Mouse (Mus musculus): ENCODE data around the gene Atp5k. TPM values are rescaled to one million over a fixed set of nuclear protein-coding genes. Genes with fewer than 3 reads are reported as not detected.

Gene Atp5k
- 411 and 430 TPM in 2 replicates for polyA plus RNA-seq (2015; fragmentation: Nextera tagmentation; extraction: Ambion mirVana)

DNA sequence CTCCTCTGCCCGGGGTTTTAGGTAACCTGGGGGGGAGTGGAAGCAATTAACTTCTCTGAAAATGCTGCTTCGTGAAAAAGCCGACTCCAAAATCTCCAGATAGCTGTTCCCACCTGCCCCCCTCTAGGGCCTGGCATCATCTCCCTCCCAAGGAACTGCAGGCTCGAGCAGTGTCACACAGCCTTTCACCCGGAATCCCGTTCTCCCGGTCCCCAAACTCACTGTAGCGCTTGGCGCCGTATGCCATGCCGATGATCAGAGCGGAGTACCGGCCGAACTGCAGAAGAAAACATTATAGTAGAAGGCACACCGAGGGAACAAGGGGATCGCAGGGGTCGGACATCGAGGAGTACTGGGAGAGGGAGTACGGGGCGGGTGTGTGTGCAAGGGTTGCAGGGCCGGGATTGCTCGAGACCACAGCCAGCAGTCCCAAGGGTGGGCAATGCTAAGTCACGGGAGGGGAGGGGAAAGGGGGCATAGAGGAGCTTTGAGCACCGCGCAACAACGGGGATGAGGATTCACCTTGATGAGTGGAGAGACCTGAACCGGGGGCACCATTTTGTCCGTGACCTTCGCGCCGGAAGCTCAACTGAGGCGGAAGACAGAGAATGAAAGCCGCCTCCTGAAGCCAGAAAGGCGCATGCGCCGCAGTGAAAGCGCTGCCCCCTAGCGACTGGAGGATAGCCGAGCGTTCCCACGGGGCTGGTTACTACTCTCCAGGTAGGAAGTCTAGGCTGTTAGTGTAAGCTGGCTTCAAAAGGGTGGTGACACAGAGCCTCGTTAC, at the start of gene Atp5k:
Atp5k (minus strand) TSS at position 645 of the 784 bp plus-strand sequence.
- peak; percentile 94 for DNase-seq
- Histone ChIP-seq H3K9me3 (ENCODE audit: low read length) (no peaks in the 10 kb centered on the region), H3K9ac (replicated peaks) (peak within 1 kb of the TSS; percentile 77), H3K4me3 (ENCODE audit: low read depth, low read length) (peak within 1 kb of the TSS; percentile 81), H3K4me2 (ENCODE audit: low read depth, low read length) (peak within 1 kb of the TSS; percentile 84), H3K27me3 (ENCODE audit: insufficient read depth, low read length) (no peaks in the 10 kb centered on the region), H3K36me3 (replicated peaks; ENCODE audit: insufficient read depth, low read length) (peaks cover 21% of the 10 kb centered on the region), H3K4me1 (ENCODE audit: insufficient read depth) (peaks cover 15% of the 10 kb centered on the region), H3K27ac (ENCODE audit: low read depth) (peak within 1 kb of the TSS; percentile 64)
- TF ChIP-seq CTCF (IDR thresholded peaks at IDR 0.05; ENCODE audit: low read depth) (peak; percentile 98), EP300 (IDR thresholded peaks at IDR 0.05; ENCODE audit: low read depth) (no peak)
- WGBS (ENCODE audit: insufficient replicate concordance), result 1% methylated on average over 42 of the region's 42 CpGs
- peak; percentile 95 for ATAC-seq

DNA sequence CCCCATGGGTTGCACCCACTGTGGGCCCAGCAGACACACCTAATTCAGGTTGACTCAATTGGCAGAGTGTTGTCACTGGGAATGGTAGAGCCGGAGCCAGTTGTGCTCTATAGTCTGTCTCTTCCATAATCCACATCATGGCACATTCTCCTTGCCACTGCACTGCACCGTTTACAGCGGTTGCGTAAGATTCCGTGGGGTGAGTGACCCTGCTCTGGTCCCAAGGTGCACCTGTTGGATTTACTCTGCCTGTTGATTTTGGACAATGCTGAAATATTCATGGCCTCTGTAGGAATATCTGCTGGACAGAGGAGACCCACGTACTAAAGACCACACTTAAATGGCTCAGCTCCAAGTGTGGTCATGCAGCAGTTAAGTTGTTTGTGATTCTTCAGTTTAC, 48.8 kb upstream of the Atp5k start:
- Histone ChIP-seq H3K27me3 (ENCODE audit: insufficient read depth, low read length) (no peaks in the 10 kb centered on the region), H3K4me1 (ENCODE audit: insufficient read depth) (peaks cover 6% of the 10 kb centered on the region; the same call in 1 of the 2 replicates), H3K36me3 (replicated peaks; ENCODE audit: insufficient read depth, low read length) (peaks cover 28% of the 10 kb centered on the region), H3K27ac (ENCODE audit: low read depth) (0 out of 2 replicates have a peak overlapping the region, but pooled peaks have one; percentile 51), H3K4me2 (ENCODE audit: low read depth, low read length) (no peak overlapping the region), H3K4me3 (ENCODE audit: low read depth, low read length) (no peak overlapping the region), H3K9me3 (ENCODE audit: low read length) (no peaks in the 10 kb centered on the region), H3K9ac (replicated peaks) (no peak overlapping the region)
- DNase-seq (peak; percentile 72), ATAC-seq (peak; percentile 96)
- TF ChIP-seq CTCF (IDR thresholded peaks at IDR 0.05; ENCODE audit: low read depth), result no peak
- no peak for TF ChIP-seq EP300 (IDR thresholded peaks at IDR 0.05; ENCODE audit: low read depth)
- 65% methylated on average over 6 of the region's 6 CpGs for WGBS (ENCODE audit: insufficient replicate concordance)

DNA sequence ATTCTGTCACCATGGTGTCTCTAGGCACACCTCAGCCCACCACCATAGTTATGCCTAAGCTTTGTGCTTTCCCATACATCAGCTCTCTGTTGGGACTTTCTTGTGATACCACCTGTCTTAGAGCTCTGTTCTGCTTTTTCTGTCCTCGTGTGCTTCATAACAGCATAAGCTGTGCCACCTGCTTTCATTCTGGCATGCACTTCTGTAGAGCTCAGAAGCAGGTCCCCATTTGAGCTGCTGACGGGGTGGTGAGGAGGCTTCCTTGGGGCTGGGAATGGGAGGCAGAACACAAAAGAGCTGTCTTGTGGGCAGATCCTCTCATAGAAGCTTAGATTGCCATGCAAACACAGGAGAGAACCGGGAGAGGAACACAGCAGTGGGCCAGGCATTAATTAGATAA, 41.7 kb upstream of the Atp5k start:
- DNase-seq (no peak), ATAC-seq (no peak)
- Histone ChIP-seq H3K9ac (replicated peaks) (no peak overlapping the region), H3K9me3 (ENCODE audit: low read length) (no peaks in the 10 kb centered on the region), H3K4me1 (ENCODE audit: insufficient read depth) (no peaks in the 10 kb centered on the region), H3K27me3 (ENCODE audit: insufficient read depth, low read length) (no peaks in the 10 kb centered on the region), H3K4me2 (ENCODE audit: low read depth, low read length) (no peak overlapping the region), H3K27ac (ENCODE audit: low read depth) (no peak overlapping the region), H3K36me3 (replicated peaks; ENCODE audit: insufficient read depth, low read length) (peaks cover 58% of the 10 kb centered on the region), H3K4me3 (ENCODE audit: low read depth, low read length) (no peak overlapping the region)
- WGBS (ENCODE audit: insufficient replicate concordance), result 80% methylated on average over 3 of the region's 3 CpGs
- TF ChIP-seq EP300 (IDR thresholded peaks at IDR 0.05; ENCODE audit: low read depth), result no peak
- TF ChIP-seq CTCF (IDR thresholded peaks at IDR 0.05; ENCODE audit: low read depth), result no peak

DNA sequence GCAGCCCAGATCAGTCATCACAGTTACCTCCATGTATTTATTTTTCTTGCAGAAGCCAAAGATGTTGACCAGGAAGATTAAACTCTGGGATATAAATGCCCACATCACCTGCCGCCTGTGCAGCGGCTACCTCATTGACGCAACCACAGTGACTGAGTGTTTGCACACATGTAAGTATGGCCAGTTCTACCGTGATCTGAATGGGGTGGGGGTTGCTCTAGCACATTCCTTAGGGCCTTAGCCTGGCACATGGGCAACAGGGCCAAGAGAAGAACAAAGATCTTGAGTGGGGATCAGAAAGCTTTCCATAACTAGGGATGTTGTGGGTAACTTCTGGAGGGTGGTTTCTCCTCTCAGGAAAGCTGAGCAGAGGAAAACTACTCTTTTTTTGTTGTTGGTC, 39.5 kb upstream of the Atp5k start:
- no peak for ATAC-seq

DNA sequence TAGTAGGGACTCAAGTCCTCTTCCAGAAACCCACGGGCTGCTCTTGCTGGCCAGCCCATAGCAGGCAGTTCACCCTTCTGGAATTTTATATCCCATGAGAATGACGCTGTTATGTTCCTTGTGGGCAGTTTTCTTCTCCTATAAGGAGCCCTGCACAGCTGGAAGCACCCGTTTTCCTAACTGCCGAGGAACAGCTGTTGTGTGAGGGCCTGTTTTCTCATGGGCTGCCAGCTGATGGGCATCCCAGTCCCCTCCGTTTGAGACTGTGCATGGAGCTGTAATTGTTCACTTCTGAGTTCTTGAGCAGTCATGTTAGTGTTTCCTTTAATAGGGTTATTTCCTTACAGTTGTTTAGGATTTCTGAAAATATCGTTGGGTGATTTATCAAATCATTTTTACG, 35.4 kb upstream of the Atp5k start:
- Histone ChIP-seq H3K27me3 (ENCODE audit: insufficient read depth, low read length) (no peaks in the 10 kb centered on the region), H3K9ac (replicated peaks) (no peak overlapping the region), H3K27ac (ENCODE audit: low read depth) (no peak overlapping the region), H3K4me1 (ENCODE audit: insufficient read depth) (peaks cover 26% of the 10 kb centered on the region), H3K4me2 (ENCODE audit: low read depth, low read length) (no peak overlapping the region), H3K4me3 (ENCODE audit: low read depth, low read length) (no peak overlapping the region), H3K9me3 (ENCODE audit: low read length) (no peaks in the 10 kb centered on the region), H3K36me3 (replicated peaks; ENCODE audit: insufficient read depth, low read length) (peaks cover 25% of the 10 kb centered on the region)
- DNase-seq (no peak), ATAC-seq (no peak)
- TF ChIP-seq EP300 (IDR thresholded peaks at IDR 0.05; ENCODE audit: low read depth) (no peak), CTCF (IDR thresholded peaks at IDR 0.05; ENCODE audit: low read depth) (no peak)
- 73% methylated on average over 7 of the region's 7 CpGs for WGBS (ENCODE audit: insufficient replicate concordance)

More for the DNA sequence above, 39.5 kb upstream of the Atp5k start:
- Histone ChIP-seq H3K27ac (ENCODE audit: low read depth) (no peak overlapping the region), H3K27me3 (ENCODE audit: insufficient read depth, low read length) (no peaks in the 10 kb centered on the region), H3K36me3 (replicated peaks; ENCODE audit: insufficient read depth, low read length) (peaks cover 58% of the 10 kb centered on the region), H3K4me3 (ENCODE audit: low read depth, low read length) (no peak overlapping the region), H3K9ac (replicated peaks) (no peak overlapping the region), H3K9me3 (ENCODE audit: low read length) (no peaks in the 10 kb centered on the region), H3K4me1 (ENCODE audit: insufficient read depth) (no peaks in the 10 kb centered on the region), H3K4me2 (ENCODE audit: low read depth, low read length) (no peak overlapping the region)
- TF ChIP-seq EP300 (IDR thresholded peaks at IDR 0.05; ENCODE audit: low read depth) (no peak), CTCF (IDR thresholded peaks at IDR 0.05; ENCODE audit: low read depth) (no peak)
- DNase-seq, result no peak
- WGBS (ENCODE audit: insufficient replicate concordance), result 86% methylated on average over 4 of the region's 4 CpGs

DNA sequence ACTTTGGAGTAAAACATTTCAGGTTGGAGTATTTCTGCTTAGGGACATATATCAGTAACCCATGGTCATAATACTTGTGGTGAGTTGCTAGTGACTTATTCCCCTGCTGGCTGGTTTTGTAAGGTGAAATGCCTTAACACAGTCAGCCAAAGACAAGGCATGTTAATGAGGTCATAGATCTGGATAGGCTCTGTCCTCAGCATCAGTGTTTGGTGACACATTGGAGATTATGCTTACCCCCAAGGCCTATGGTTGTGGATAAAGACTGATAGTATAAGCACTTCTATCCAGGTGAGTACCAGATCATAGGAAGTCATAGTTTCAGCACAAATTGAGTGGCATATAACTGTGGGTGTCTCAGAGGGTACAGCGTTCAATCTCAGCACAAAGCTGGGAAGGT, 32.4 kb upstream of the Atp5k start:
- Histone ChIP-seq H3K27ac (ENCODE audit: low read depth) (no peak overlapping the region), H3K4me3 (ENCODE audit: low read depth, low read length) (no peak overlapping the region), H3K9ac (replicated peaks) (no peak overlapping the region), H3K27me3 (ENCODE audit: insufficient read depth, low read length) (no peaks in the 10 kb centered on the region), H3K4me1 (ENCODE audit: insufficient read depth) (peaks cover 49% of the 10 kb centered on the region), H3K36me3 (replicated peaks; ENCODE audit: insufficient read depth, low read length) (0 out of 2 replicates have a peak, but pooled peaks cover 2% of the 10 kb centered on the region), H3K4me2 (ENCODE audit: low read depth, low read length) (no peak overlapping the region), H3K9me3 (ENCODE audit: low read length) (no peaks in the 10 kb centered on the region)
- no peak for TF ChIP-seq CTCF (IDR thresholded peaks at IDR 0.05; ENCODE audit: low read depth)
- no peak for TF ChIP-seq EP300 (IDR thresholded peaks at IDR 0.05; ENCODE audit: low read depth)
- DNase-seq, result no peak
- ATAC-seq, result no peak
- WGBS (ENCODE audit: insufficient replicate concordance), result 100% methylated on average over 1 of the region's 1 CpGs
